Mouse (Mus musculus) 416B (cell line): ENCODE data around the gene Nr2c2.

Experiments
- DNase-seq: peaks from one replicate; pipeline ENCODE4 v3.0.0; 2011; ENCODE audit warnings: low read depth

Gene Nr2c2

GRCm38 (mm10) chr6:92126861-92127468, 35.8 kb downstream of the Nr2c2 start:
- peak; percentile 44 for DNase-seq

GRCm38 (mm10) chr6:92131456-92131855, 40.3 kb downstream of the Nr2c2 start:
- DNase-seq: no peak

- DNase-seq: peak; percentile 45
Observed at GRCm38 (mm10) chr6:92132021-92132911, 41.1 kb downstream of the Nr2c2 start.

- DNase-seq: no peak
Observed at GRCm38 (mm10) chr6:92133617-92134016, 42.4 kb downstream of the Nr2c2 start.

- no peak for DNase-seq
Observed at GRCm38 (mm10) chr6:92136356-92136755, 45.2 kb downstream of the Nr2c2 start.

- DNase-seq: no peak
Observed at GRCm38 (mm10) chr6:92145881-92146280, 54.7 kb downstream of the Nr2c2 start.

- no peak for DNase-seq
Observed at GRCm38 (mm10) chr6:92153774-92154173, 62.6 kb downstream of the Nr2c2 start.

GRCm38 (mm10) chr6:92158801-92159200, 67.6 kb downstream of the Nr2c2 start:
- no peak for DNase-seq

- no peak for DNase-seq
Observed at GRCm38 (mm10) chr6:92162724-92163123, 71.5 kb downstream of the Nr2c2 start.

GRCm38 (mm10) chr6:92176450-92176849, 85.3 kb downstream of the Nr2c2 start:
- no peak for DNase-seq

- peak; percentile 59 for DNase-seq
Observed at GRCm38 (mm10) chr6:92183621-92184131, 92.5 kb downstream of the Nr2c2 start, which contains the start of gene Mrps25. TSS of gene Mrps25 (minus strand) at chr6:92184033.

- peak; percentile 65 for DNase-seq
Observed at GRCm38 (mm10) chr6:92184178-92184577, 93.0 kb downstream of the Nr2c2 start.

GRCm38 (mm10) chr6:92199414-92199813, 108.2 kb downstream of the Nr2c2 start:
- peak; percentile 67 for DNase-seq

- no peak for DNase-seq
Observed at GRCm38 (mm10) chr6:92214055-92214772, 123.0 kb downstream of the Nr2c2 start.

GRCm38 (mm10) chr6:92214773-92215449, 123.7 kb downstream of the Nr2c2 start, which contains the start of gene Rbsn:
TSS of gene Rbsn (minus strand) at chr6:92214925.
- peak; percentile 92 for DNase-seq

GRCm38 (mm10) chr6:92219445-92219844, 128.3 kb downstream of the Nr2c2 start:
- peak; percentile 66 for DNase-seq

- no peak for DNase-seq
Observed at GRCm38 (mm10) chr6:92221604-92222003, 130.4 kb downstream of the Nr2c2 start.

- DNase-seq: no peak
Observed at GRCm38 (mm10) chr6:92222021-92222420, 130.8 kb downstream of the Nr2c2 start.
